Mouse (Mus musculus): ENCODE measurements around the gene Ddx50.
"Not testable (repeated sequence)": the region's sequence is repeated elsewhere in the genome, so short reads cannot be mapped to it uniquely, and the experiment has no call there.

The Ddx50 gene

DNA sequence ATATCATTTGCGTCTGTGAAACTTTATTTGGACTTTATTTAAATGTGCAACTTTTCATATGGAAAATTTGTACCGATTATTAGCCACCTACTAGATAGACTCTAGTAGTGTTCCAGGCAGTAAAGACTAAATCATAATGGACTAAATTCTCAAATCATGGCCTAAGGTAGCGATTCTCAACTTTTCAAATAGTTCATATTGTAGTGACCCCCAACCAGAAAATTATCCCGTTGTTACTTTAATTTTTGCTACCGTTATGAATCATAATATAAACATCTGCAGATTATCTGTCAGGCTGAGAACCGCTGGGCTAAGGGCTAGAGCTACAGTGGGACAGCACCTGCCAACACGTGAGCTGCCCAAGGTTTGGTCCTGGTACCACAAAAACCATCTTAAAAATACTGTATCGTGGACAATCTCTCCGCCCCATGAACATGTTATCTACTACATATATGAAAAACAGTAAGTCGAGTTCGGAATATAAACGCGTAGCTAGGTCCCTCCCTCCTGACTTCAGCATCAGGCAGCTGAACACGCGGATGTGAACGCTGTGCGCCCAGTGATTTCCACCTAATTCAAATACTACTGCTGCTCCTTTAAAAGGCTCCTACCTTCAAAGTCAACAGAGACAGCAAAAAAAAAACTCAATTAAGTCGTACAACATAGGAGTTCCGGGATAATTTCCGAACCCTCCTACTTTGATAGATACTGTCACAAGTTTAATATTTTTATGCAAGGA, 49.8 kb downstream of the Ddx50 start:
- no peak for DNase-seq (ENCODE audit: low read depth, low spot score)

DNA sequence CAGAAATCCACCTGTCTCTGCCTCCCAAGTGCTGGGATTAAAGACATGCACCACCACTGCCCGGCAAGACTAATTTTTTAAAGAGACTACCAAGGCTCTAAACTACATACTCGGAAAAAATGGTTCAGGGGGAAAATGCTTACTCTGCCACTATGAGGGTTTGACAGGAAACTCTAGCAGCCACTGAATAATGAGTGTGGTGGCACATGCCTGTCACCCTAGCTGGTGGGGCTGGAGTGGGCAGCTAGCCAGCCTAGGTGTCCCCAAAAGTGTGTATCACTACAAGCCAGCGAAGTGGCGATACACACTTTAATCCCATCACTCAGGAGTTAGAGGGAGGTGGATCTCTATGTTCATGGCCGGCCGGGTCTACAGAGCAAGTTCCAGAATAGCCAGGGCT, 51.0 kb downstream of the Ddx50 start:
- DNase-seq (ENCODE audit: low read depth, low spot score), result no peak

DNA sequence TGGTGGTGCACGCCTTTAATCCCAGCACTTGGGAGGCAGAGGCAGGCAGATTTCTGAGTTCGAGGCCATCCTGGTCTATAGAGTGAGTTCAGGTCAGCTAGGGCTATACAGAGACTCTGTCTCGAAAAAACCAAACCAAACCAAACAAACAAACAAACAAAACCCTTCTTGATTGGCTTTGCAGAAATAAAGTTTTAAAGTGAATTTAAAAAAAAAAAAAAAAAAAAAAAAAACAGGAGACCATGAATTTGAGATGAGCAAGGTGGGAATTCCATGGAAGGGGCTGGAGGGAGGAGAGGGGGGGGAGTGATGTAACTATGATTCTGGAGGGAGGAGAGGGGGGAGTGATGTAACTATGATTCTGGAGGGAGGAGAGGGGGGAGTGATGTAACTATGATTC, 51.7 kb downstream of the Ddx50 start:
- not testable (repeated sequence) for DNase-seq (ENCODE audit: low read depth, low spot score)

DNA sequence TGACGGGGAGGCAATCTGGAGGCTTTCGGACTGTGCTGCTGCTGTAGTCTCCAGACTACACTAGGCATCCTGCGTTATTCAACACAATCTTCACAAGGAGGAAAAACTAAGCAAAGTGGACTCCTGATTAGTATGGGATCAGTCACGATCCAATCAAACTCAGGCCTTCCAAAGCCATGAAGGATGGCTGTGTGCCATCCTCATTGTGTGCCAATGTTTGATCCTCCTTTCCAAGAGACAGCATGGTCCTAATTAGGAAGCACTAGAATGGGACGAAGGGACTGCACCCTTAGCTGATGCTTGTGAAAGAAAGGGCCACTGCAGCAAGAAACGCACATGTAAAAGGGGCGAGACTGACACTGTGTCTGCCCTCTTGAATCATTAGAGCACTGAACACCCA, 58.5 kb downstream of the Ddx50 start:
- no peak for DNase-seq (ENCODE audit: low read depth, low spot score)

DNA sequence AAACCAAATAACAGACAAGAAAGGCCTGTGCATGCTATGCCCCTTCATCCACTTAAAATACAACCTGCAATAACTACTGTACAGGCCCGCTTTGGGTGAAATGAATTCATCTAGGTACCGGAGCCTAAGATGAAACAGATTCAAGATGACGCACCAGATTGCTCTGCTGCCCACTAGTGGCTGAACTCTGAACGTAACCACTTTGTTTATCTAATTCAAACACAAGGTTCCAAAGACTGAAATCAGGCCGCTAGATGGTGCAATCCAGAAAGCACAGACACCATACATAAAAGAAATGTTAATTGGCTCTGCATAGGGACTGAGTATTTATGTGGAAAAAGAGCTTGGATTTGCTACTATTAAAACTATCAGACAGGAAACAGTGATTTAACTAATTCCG, 60.8 kb downstream of the Ddx50 start:
- peak; percentile 77 for DNase-seq (ENCODE audit: low read depth, low spot score)

DNA sequence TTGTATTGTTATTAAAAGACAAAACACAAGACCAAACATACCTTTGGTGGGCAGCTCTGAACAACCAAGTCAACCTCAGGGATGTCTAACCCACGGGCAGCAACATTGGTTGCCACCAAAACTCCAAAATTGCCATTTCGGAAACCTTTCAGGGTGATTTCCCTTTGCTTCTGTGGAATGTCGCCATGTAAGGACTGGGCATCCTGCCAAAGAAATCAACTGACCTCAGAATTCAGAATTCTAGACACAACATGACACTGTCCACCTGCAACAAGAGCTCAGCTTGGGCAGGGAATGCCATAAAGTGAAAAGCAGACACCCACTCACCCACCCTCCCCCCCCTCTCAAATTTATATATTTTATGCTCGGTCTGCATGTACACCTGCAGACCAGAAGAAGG, 62.4 kb downstream of the Ddx50 start:
- DNase-seq (ENCODE audit: low read depth, low spot score), result no peak

DNA sequence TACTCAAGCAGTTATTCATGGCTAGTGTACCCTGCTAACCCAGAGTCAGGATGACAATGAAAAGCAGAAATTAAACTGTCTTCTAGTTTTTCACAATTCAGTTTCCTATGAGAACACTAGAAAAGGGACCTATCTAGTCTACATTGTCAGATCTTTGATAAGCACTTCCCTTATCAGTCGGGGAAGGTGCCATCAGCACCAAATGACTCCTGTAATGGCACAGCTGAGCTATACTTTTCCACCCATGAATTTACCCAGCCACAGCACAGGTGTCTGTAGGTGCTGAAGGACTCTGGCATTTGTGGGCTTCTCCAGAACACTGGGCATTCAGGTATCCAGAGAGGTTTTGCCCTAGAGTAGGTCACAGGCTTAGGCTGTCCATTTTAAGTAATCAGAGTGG, 67.8 kb downstream of the Ddx50 start:
- DNase-seq (ENCODE audit: low read depth, low spot score), result no peak

DNA sequence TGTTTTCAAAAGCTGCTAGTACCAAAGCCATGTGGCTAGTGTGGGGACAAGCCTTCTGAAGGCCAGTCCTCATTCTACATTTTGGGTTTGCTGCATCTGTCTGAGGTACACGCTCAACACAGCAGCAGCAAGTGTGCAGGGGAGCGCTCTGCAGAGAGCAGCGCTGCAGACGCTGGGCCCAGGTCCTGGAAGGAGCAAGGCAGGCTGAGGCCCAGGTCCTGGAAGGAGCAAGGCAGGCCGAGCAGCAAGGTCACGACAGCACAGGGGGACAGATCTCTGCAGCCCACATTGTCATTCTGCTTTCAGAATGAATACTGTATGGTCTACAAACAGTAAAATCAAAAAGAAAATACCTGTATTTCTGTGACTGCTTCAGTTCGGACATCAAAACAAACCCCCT, 68.3 kb downstream of the Ddx50 start:
- DNase-seq (ENCODE audit: low read depth, low spot score), result no peak

DNA sequence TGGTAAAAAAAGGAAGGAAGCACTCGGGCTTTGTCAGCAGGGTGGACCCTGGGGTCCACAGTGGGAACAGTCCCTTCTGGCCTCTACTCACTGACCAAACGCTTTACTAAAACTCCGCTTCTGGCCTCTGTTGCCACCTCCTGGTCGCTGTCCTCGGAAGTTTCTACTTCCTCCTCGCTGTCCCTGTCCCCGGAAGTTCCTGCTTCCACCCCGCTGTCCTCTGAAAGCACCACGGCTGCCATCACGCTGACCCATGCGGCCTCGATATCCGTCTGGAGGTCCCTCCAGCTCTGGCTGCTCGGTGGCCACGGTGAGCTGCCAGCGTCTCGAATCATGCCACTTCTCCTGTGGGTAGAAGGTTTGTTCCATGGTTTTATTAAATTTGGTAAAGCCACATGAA, 68.8 kb downstream of the Ddx50 start:
- no peak for DNase-seq (ENCODE audit: low read depth, low spot score)

DNA sequence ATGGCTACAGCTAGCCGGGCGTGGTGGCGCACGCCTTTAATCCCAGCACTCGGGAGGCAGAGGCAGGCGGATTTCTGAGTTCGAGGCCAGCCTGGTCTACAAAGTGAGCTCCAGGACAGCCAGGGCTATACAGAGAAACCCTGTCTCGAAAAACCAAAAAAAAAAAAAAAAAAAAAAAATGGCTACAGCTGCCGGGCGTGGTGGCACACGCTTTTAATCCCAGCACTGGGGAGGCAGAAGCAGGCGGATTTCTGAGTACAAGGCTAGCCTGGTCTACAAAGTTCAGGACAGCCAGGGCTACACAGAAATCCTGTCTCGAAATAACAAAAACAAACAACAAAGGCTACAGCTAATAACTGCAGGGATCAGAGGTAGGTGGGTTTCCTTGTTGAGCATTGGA, 71.9 kb downstream of the Ddx50 start:
- DNase-seq (ENCODE audit: low read depth, low spot score), result not testable (repeated sequence)

DNA sequence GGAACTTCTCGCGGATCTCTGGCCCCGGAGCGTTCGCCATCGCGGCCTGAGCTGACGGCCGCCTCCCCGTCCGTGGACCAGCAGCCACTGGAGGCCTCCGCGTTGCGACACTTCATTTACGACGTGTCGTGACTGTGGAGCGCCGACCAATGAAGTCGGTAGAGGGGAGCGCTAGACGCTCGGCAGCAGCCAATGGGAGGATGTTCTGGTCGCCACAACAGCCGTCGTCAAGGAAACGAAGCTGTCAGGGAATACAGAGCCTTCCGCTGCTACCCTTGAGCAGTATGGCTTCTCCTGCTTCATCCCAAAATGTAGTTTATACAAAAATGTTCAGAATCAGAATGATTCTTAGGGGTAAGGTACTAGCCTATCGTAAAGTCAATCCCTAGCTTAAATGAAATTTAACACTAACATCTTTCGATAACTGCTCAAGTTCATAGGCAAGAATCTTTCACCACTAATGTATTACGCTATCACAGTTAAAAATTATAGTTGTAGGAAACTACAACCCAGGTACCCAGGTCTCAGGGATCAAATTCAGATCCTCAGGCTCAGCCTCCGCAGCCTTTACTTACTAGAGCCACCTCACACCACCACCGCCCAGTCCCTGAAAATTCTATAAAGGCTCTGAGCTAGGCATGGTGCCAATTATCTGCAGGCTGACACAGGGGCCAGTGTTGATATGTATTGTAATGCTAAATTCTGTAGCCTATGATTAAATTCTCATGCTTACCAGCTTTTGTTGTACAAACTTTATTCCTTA, 72.5 kb downstream of the Ddx50 start, which contains the start of gene Kif1bp:
Kif1bp (minus strand) TSS at position 120 of the 763 bp plus-strand sequence.
- peak; percentile 94 for DNase-seq (ENCODE audit: low read depth, low spot score)

DNA sequence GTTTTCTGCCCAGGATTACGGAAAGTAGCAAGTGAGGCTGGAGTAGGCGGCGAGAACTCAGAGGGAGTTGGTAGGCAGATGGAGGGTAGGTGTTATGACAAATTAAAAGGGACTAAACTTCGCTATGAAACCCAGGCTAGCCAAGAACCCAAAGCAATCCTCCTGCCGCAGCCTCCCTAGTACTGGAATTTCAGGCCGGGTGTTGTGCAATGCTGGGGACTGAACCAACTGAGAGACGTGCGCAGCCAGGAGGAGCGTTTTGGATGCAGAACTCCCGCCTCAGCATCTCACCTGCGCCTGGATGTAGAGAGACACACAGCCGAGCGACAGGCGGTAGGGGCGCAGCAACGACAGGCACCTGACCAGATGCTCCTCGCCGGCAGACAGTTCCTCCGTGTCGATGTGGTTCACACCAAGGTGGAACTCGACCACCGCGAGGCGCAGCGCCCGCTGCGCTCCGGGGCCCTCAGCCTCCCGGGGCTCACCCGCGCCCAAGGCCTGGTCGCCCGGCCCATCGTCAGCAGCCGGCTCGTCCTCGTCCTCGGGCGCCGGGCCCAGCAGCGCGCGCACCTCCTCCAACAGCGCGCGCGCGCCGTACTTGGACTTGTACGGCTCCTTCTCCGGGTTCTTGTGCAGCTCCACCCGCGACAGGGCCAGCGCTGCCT, 73.2 kb downstream of the Ddx50 start:
- peak; percentile 24 for DNase-seq (ENCODE audit: low read depth, low spot score)

DNA sequence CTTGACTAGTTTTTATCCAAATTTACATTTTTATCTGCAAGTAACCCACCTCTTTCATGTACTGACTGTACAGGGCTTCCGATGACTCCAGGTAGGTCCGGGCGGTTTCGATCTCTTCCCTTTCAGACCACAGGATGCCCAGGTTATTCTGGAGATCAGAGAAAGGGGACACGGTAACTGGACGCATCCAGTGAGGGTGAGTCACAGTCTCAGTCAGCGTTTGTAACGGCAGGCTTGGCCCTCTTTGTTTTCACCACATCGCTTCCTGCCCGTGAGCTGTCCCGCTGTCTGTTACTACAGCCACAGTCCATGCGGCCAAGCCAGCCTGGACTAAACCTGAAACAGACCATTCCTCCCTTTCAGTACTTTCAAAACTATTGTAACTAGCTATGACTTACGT, 76.0 kb downstream of the Ddx50 start:
- no peak for DNase-seq (ENCODE audit: low read depth, low spot score)

DNA sequence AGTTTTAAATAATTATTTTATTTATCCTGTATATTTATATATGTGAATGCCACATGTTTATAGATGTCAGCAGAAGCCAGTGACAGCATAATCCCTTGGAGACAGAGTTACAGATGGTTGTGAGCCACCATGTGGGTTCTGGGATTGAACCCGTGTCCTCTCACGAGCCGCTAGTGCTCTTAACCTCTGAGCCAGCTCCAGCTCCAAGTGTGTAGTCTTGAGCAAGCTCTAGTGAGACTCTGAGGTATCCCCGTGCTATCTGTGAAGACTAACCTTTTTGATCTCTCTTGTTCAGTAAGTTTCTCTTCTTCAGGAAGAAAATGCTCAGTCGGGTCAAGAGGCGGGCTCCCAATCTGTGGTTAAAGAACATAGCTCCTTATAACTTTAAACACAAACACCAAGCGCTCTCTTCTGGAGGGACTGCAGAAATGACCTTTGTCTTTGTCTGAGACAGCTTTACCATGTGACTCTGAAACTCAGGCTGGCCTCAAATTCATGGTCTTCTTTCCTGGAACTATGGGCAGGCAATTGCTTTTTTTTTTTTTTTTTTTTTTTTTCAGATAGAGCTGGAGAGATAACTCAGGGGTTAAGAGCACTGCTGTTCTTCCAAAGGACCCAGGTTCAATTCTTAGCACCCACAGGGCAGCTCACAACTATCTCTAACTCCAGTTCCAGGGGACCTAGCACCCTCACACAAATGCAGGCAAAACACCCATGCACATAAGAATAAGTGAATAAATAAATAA, 80.7 kb downstream of the Ddx50 start:
- no peak for DNase-seq (ENCODE audit: low read depth, low spot score)

DNA sequence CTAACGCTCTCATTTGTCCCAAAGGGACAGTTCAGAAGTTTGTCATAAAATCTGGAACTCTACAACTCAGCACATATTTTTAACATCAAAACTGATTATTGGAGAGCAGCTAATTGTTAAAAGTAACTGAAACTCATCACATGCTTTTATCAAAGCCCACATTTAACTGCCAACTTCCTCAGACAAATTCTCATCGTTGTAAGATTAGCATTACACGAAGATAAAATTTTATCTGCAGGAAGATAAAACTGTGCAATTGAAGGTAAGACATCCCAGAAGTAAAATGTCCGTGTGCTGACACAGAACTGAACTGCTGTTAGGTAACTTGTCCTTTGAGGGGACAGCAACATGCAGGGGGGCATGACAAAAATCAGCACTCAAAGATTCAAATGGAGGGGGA, 82.2 kb downstream of the Ddx50 start:
- DNase-seq (ENCODE audit: low read depth, low spot score), result no peak
